Mouse (Mus musculus) thymus, adult 2 months (tissue): ENCODE data around the gene Zfpl1. TPM values are rescaled to one million over a fixed set of nuclear protein-coding genes. Genes with fewer than 3 reads are reported as not detected.

ENCODE experiments used
- DNase-seq: peaks from one replicate; pipeline ENCODE4 v3.0.0; 2021
- H3K27ac ChIP-seq: fragments of 200-500 bp; 2 replicates; pipeline ENCODE4 v1.5.1; 2012; ENCODE audit warnings: low read length, control low read depth; ENCODE audit not compliant: control insufficient read depth, insufficient read depth
- H3K27me3 ChIP-seq: fragments of 200-500 bp; 2 replicates; pipeline ENCODE4 v1.6.1; 2012; ENCODE audit warnings: mild to moderate bottlenecking, low read length, moderate library complexity, mixed read lengths; ENCODE audit not compliant: control insufficient read depth, insufficient read depth
- H3K36me3 ChIP-seq: fragments of 200-500 bp; 2 replicates; pipeline ENCODE4 v1.6.1; 2012; ENCODE audit warnings: mild to moderate bottlenecking, low read length, moderate library complexity; ENCODE audit not compliant: control insufficient read depth, insufficient read depth
- H3K4me1 ChIP-seq: fragments of 200-500 bp; replicated peaks from 2 replicates; pipeline ENCODE4 v1.6.1; 2012; ENCODE audit warnings: low read length; ENCODE audit not compliant: control insufficient read depth, insufficient read depth
- H3K4me3 ChIP-seq: fragments of 200-500 bp; 2 replicates; pipeline ENCODE4 v1.5.1; 2012; ENCODE audit warnings: mild to moderate bottlenecking, low read length, control low read depth, moderate library complexity; ENCODE audit not compliant: control insufficient read depth, insufficient read depth
- CTCF ChIP-seq: fragments of 200-500 bp; IDR thresholded peaks from 2 replicates; pipeline ENCODE4 v1.5.1; 2012; ENCODE audit warnings: mild to moderate bottlenecking, control low read depth, low read length, moderate library complexity, borderline replicate concordance; ENCODE audit not compliant: control insufficient read depth, poor library complexity, insufficient read depth; ENCODE audit errors: extremely low read depth
- POLR2A ChIP-seq: fragments of 200-500 bp; IDR thresholded peaks from 2 replicates; pipeline ENCODE4 v1.6.1; 2012; ENCODE audit warnings: mild to moderate bottlenecking, low read length, control low read depth, moderate library complexity; ENCODE audit not compliant: control insufficient read depth, poor library complexity, insufficient read depth; ENCODE audit errors: extremely low read depth
- whole genome bisulfite sequencing: fragments of 180-500 bp; shearing (Covaris S2); methylation state at CpG from one replicate; pipeline ENCODE4 v1.1.7; 2018; 5-methylcytosine and 5-hydroxymethylcytosine counted together
- polyA plus RNA-seq: library from polyadenylated mRNA; depleted of rRNA; stranded (reverse); fragments of >200 nt; gene quantifications from 2 replicates; pipeline ENCODE4 v1.2.3, GENCODE M21; 2012

Zfpl1 gene
- polyA plus RNA-seq, 1 experiment = 147 TPM

DNA sequence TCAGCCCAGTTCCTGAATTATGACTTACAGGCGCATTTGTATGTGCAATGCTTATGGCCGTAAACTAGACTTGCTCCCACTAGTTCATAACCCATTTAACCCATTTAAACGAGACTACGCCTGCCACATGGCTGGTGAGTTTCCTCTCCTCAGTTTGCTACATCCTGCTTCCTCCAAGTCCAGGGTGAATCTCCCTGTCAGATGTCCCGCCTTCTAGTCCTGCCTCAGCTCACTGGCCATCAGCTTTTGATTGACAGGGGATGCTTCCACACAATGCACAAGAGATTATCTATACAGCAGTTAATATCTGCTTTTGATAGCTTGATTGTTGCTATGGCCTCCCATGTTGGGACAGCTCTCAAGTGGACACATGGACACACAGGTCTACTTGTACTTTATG lies 30.5 kb downstream of the Zfpl1 start:
- DNase-seq = no peak
- TF ChIP-seq CTCF = no peak
- TF ChIP-seq POLR2A = no peak
- H3K27ac ChIP-seq = no peak overlapping the region
- no peak overlapping the region for H3K4me3 ChIP-seq
- peaks cover 53% of the 10 kb centered on the region for H3K36me3 ChIP-seq
- H3K27me3 ChIP-seq = no peaks in the 10 kb centered on the region
- WGBS = 84% methylated on average over 5 of the region's 5 CpGs
- H3K4me1 ChIP-seq = peaks cover 8% of the 10 kb centered on the region

- WGBS = 98% methylated on average over 7 of the region's 7 CpGs
- peaks cover 59% of the 10 kb centered on the region for H3K36me3 ChIP-seq
Measured at GRCm38 (mm10) chr19:6052516-6052915, 32.2 kb downstream of the Zfpl1 start.

GRCm38 (mm10) chr19:6048681-6049410 lies 35.9 kb downstream of the Zfpl1 start:
- no peak for DNase-seq
- no peak overlapping the region for H3K27ac ChIP-seq
- H3K4me1 ChIP-seq = peaks cover 14% of the 10 kb centered on the region
- H3K27me3 ChIP-seq = no peaks in the 10 kb centered on the region
- H3K36me3 ChIP-seq = peaks cover 46% of the 10 kb centered on the region
- H3K4me3 ChIP-seq = no peak overlapping the region
- WGBS = 87% methylated on average over 11 of the region's 11 CpGs
- no peak for TF ChIP-seq POLR2A
- TF ChIP-seq CTCF = no peak

More at GRCm38 (mm10) chr19:6052516-6052915, 32.2 kb downstream of the Zfpl1 start:
- Histone ChIP-seq H3K4me1 (peaks cover 16% of the 10 kb centered on the region), H3K27ac (no peak overlapping the region), H3K4me3 (no peak overlapping the region), H3K27me3 (no peaks in the 10 kb centered on the region)
- no peak for DNase-seq
- TF ChIP-seq CTCF = no peak
- TF ChIP-seq POLR2A = no peak

DNA sequence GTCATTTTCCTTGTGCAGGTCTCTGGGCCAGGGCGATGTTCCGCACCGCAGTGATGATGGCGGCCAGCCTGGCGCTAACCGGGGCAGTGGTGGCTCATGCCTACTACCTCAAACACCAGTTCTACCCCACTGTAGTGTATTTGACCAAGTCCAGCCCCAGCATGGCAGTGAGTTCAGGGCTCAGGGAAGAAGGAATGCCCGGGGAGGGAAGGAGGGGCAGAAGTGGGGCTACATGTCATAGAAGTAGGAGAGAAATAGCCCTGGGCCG lies 36.9 kb downstream of the Zfpl1 start:
- Histone ChIP-seq H3K4me3 (peak overlapping the region; percentile 65; the same call in 1 of the 2 replicates), H3K36me3 (peaks cover 36% of the 10 kb centered on the region), H3K4me1 (peaks cover 14% of the 10 kb centered on the region), H3K27me3 (no peaks in the 10 kb centered on the region), H3K27ac (no peak overlapping the region)
- DNase-seq = no peak
- WGBS = 90% methylated on average over 8 of the region's 8 CpGs
- no peak for TF ChIP-seq POLR2A
- no peak for TF ChIP-seq CTCF

DNA sequence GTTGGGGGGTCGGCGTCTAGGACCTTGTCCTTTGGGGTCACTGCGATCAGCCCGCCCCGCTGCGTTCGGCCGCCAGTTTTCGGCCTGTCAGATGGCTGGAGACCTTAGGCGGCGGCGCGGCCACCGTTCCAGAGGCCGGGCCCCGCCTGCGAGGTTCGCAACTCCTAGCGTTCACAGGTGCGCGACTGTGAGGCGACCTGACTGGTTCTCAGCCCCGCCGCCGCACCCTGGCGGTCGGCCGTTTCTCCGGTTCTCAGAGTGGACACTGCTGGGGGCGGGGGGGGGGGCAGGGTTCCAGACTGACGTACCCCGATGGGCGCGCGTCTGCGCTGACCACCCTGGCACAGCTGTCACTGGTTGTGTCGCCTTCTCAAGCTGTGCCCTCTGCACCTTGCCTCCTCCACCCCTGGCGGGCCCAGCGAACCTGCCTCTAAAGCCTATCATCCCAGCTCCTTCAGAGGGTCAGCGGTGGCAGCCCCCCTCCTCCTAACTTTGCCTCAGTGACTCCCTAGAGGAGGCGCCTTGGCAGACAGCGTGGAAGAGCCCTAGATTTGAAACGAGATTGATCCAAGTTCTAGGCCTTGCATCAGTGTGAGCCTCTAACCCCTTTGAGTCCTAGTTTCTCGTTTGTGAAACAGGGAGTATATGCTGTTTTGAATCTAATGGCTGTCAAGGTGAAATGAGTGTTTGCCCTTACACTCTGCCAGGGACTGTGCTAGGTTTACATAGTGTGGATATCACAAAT lies 37.4 kb downstream of the Zfpl1 start:
- 1% methylated on average over 44 of the region's 44 CpGs for WGBS
- peaks cover 31% of the 10 kb centered on the region for H3K36me3 ChIP-seq
- H3K4me1 ChIP-seq = peaks cover 14% of the 10 kb centered on the region
- H3K27me3 ChIP-seq = no peaks in the 10 kb centered on the region
- H3K27ac ChIP-seq = peak overlapping the region; percentile 19; the same call in 1 of the 2 replicates
- H3K4me3 ChIP-seq = peak overlapping the region; percentile 65
- DNase-seq = no peak
- no peak for TF ChIP-seq CTCF
- no peak for TF ChIP-seq POLR2A

DNA sequence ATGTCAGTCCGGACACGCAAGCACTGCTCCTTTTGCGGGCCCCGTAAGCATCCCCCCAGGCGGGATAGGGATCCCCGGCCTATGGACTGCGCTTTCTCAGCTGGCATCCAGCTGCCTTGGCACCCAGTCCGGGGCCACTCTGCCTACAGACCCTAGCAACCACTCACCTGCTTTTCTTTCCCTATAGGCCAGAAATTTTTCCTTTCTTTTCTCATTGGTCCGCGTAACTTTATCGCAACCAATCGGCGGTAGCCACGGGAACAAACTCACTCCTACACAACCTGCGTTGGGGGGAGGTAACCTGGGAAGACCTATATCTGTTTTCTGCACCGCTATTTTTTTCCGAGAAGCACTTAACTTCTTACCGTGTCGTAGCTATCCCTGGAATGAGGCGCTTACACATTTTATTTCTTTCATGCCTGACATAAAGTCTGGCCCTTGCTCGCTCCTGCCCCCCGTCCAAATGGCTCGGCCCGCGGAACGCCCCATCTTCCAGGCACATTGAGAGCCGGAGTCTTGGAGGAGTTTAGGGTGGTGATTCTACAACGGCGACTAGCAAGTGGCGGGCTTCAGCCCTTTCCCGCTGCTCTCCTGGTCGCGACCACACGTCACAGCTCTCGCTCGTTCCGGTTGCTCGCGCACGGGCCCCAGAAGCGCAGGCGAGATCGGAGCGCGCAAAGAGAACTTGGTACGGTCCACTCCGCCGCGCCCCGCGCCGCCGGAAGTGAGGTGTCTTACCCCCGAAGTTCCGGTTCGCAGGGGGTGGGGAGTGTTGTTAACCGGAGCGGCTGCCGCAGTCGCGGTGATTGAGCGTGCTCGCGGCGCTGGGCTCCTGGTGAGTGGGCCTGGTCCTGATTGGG lies 38.2 kb downstream of the Zfpl1 start, which contains the start of gene Syvn1:
Gene Syvn1, plus strand, starts transcription at position 283 of the 860 bp plus-strand sequence.
- DNase-seq = peak; percentile 88
- H3K4me1 ChIP-seq = peaks cover 14% of the 10 kb centered on the region
- under 1% methylated on average over 65 of the region's 65 CpGs for WGBS
- H3K4me3 ChIP-seq = peak within 1 kb of the TSS; percentile 65
- H3K27me3 ChIP-seq = no peaks in the 10 kb centered on the region
- peaks cover 23% of the 10 kb centered on the region for H3K36me3 ChIP-seq
- TF ChIP-seq CTCF = no peak
- TF ChIP-seq POLR2A = peak; percentile 90
- peak within 1 kb of the TSS; percentile 92 for H3K27ac ChIP-seq
